Mouse (Mus musculus): Measurements from ENCODE around the gene 1700029F12Rik. TPM values are rescaled to one million over a fixed set of nuclear protein-coding genes. Genes with fewer than 3 reads are reported as not detected.

The 1700029F12Rik gene
- 0.09 TPM in 1 of 2 replicates, not detected in the other for polyA plus RNA-seq (2012; rRNA removed)

GRCm38 (mm10) chr13:97034262-97034661 is at the start of gene 1700029F12Rik:
Gene 1700029F12Rik, minus strand, starts transcription at chr13:97034362.
- no peaks in the 10 kb centered on the region for H3K36me3 ChIP-seq (ENCODE audit: control insufficient read depth, insufficient read depth, low read length)
- no peak for TF ChIP-seq CTCF (IDR thresholded peaks at IDR 0.05; ENCODE audit: extremely low read depth, insufficient read depth, insufficient read length, insufficient replicate concordance)
- no peak for TF ChIP-seq POLR2A (IDR thresholded peaks at IDR 0.05; ENCODE audit: low read depth, low read length)
- no peak for DNase-seq (ENCODE audit: low read depth in 1 of 2, low spot score in 2 of 2)
- H3K27ac ChIP-seq (ENCODE audit: insufficient read depth, low read length): no peak within 1 kb of the TSS
- H3K27me3 ChIP-seq (ENCODE audit: control insufficient read depth, insufficient read depth, low read length): no peaks in the 10 kb centered on the region
- H3K4me1 ChIP-seq (ENCODE audit: control insufficient read depth, insufficient read depth, insufficient read length): no peaks in the 10 kb centered on the region
- no peak within 1 kb of the TSS for H3K4me3 ChIP-seq (ENCODE audit: extremely low read depth, insufficient read depth, insufficient read length)
- WGBS: 83% methylated on average over 2 of the region's 2 CpGs

- no peak overlapping the region for H3K27ac ChIP-seq (ENCODE audit: insufficient read depth, low read length)
Observed at GRCm38 (mm10) chr13:97082432-97082831, 48.3 kb upstream of the 1700029F12Rik start.

GRCm38 (mm10) chr13:97080615-97081014 is 46.5 kb upstream of the 1700029F12Rik start:
- WGBS: 92% methylated on average over 3 of the region's 3 CpGs
- TF ChIP-seq CTCF (IDR thresholded peaks at IDR 0.05; ENCODE audit: extremely low read depth, insufficient read depth, insufficient read length, insufficient replicate concordance) (no peak), POLR2A (IDR thresholded peaks at IDR 0.05; ENCODE audit: low read depth, low read length) (no peak)
- no peak for DNase-seq (ENCODE audit: low read depth in 1 of 2, low spot score in 2 of 2)
- Histone ChIP-seq H3K27me3 (ENCODE audit: control insufficient read depth, insufficient read depth, low read length) (no peaks in the 10 kb centered on the region; the same call in 1 of the 2 replicates), H3K36me3 (ENCODE audit: control insufficient read depth, insufficient read depth, low read length) (no peaks in the 10 kb centered on the region), H3K27ac (ENCODE audit: insufficient read depth, low read length) (no peak overlapping the region), H3K4me3 (ENCODE audit: extremely low read depth, insufficient read depth, insufficient read length) (no peak overlapping the region), H3K4me1 (ENCODE audit: control insufficient read depth, insufficient read depth, insufficient read length) (no peaks in the 10 kb centered on the region)

More at GRCm38 (mm10) chr13:97082432-97082831, 48.3 kb upstream of the 1700029F12Rik start:
- Histone ChIP-seq H3K4me1 (ENCODE audit: control insufficient read depth, insufficient read depth, insufficient read length) (no peaks in the 10 kb centered on the region), H3K4me3 (ENCODE audit: extremely low read depth, insufficient read depth, insufficient read length) (no peak overlapping the region), H3K27me3 (ENCODE audit: control insufficient read depth, insufficient read depth, low read length) (no peaks in the 10 kb centered on the region), H3K36me3 (ENCODE audit: control insufficient read depth, insufficient read depth, low read length) (no peaks in the 10 kb centered on the region)
- 88% methylated on average over 7 of the region's 7 CpGs for WGBS
- no peak for TF ChIP-seq CTCF (IDR thresholded peaks at IDR 0.05; ENCODE audit: extremely low read depth, insufficient read depth, insufficient read length, insufficient replicate concordance)
- TF ChIP-seq POLR2A (IDR thresholded peaks at IDR 0.05; ENCODE audit: low read depth, low read length): no peak
- no peak for DNase-seq (ENCODE audit: low read depth in 1 of 2, low spot score in 2 of 2)

- Histone ChIP-seq H3K27ac (ENCODE audit: insufficient read depth, low read length) (no peak overlapping the region), H3K36me3 (ENCODE audit: control insufficient read depth, insufficient read depth, low read length) (no peaks in the 10 kb centered on the region), H3K4me1 (ENCODE audit: control insufficient read depth, insufficient read depth, insufficient read length) (no peaks in the 10 kb centered on the region), H3K4me3 (ENCODE audit: extremely low read depth, insufficient read depth, insufficient read length) (no peak overlapping the region), H3K27me3 (ENCODE audit: control insufficient read depth, insufficient read depth, low read length) (no peaks in the 10 kb centered on the region; the same call in 1 of the 2 replicates)
- no peak for TF ChIP-seq POLR2A (IDR thresholded peaks at IDR 0.05; ENCODE audit: low read depth, low read length)
- TF ChIP-seq CTCF (IDR thresholded peaks at IDR 0.05; ENCODE audit: extremely low read depth, insufficient read depth, insufficient read length, insufficient replicate concordance): no peak
- DNase-seq (ENCODE audit: low read depth in 1 of 2, low spot score in 2 of 2): no peak
- 86% methylated on average over 2 of the region's 2 CpGs for WGBS
Observed at GRCm38 (mm10) chr13:97080201-97080600, 46.0 kb upstream of the 1700029F12Rik start.

GRCm38 (mm10) chr13:97077556-97077955 is 43.4 kb upstream of the 1700029F12Rik start:
- TF ChIP-seq POLR2A (IDR thresholded peaks at IDR 0.05; ENCODE audit: low read depth, low read length) (no peak), CTCF (IDR thresholded peaks at IDR 0.05; ENCODE audit: extremely low read depth, insufficient read depth, insufficient read length, insufficient replicate concordance) (no peak)
- Histone ChIP-seq H3K27me3 (ENCODE audit: control insufficient read depth, insufficient read depth, low read length) (peaks cover 4% of the 10 kb centered on the region; the same call in 1 of the 2 replicates), H3K4me3 (ENCODE audit: extremely low read depth, insufficient read depth, insufficient read length) (no peak overlapping the region), H3K36me3 (ENCODE audit: control insufficient read depth, insufficient read depth, low read length) (no peaks in the 10 kb centered on the region), H3K4me1 (ENCODE audit: control insufficient read depth, insufficient read depth, insufficient read length) (no peaks in the 10 kb centered on the region), H3K27ac (ENCODE audit: insufficient read depth, low read length) (no peak overlapping the region)
- WGBS: 87% methylated on average over 2 of the region's 2 CpGs
- DNase-seq (ENCODE audit: low read depth in 1 of 2, low spot score in 2 of 2): no peak

- Histone ChIP-seq H3K27ac (ENCODE audit: insufficient read depth, low read length) (no peak overlapping the region), H3K4me1 (ENCODE audit: control insufficient read depth, insufficient read depth, insufficient read length) (no peaks in the 10 kb centered on the region; the same call in 1 of the 2 replicates), H3K27me3 (ENCODE audit: control insufficient read depth, insufficient read depth, low read length) (peaks cover 14% of the 10 kb centered on the region), H3K36me3 (ENCODE audit: control insufficient read depth, insufficient read depth, low read length) (no peaks in the 10 kb centered on the region), H3K4me3 (ENCODE audit: extremely low read depth, insufficient read depth, insufficient read length) (no peak overlapping the region)
- no peak for TF ChIP-seq POLR2A (IDR thresholded peaks at IDR 0.05; ENCODE audit: low read depth, low read length)
- TF ChIP-seq CTCF (IDR thresholded peaks at IDR 0.05; ENCODE audit: extremely low read depth, insufficient read depth, insufficient read length, insufficient replicate concordance): no peak
- DNase-seq (ENCODE audit: low read depth in 1 of 2, low spot score in 2 of 2): no peak
- WGBS: 57% methylated on average over 1 of the region's 1 CpGs
Observed at GRCm38 (mm10) chr13:97073497-97073896, 39.3 kb upstream of the 1700029F12Rik start.

- Histone ChIP-seq H3K4me1 (ENCODE audit: control insufficient read depth, insufficient read depth, insufficient read length) (no peaks in the 10 kb centered on the region; the same call in 1 of the 2 replicates), H3K4me3 (ENCODE audit: extremely low read depth, insufficient read depth, insufficient read length) (peak overlapping the region; percentile 43), H3K36me3 (ENCODE audit: control insufficient read depth, insufficient read depth, low read length) (no peaks in the 10 kb centered on the region), H3K27ac (ENCODE audit: insufficient read depth, low read length) (no peak overlapping the region), H3K27me3 (ENCODE audit: control insufficient read depth, insufficient read depth, low read length) (peaks cover 14% of the 10 kb centered on the region)
- WGBS: 4% methylated on average over 56 of the region's 76 CpGs
- DNase-seq (ENCODE audit: low read depth in 1 of 2, low spot score in 2 of 2): no peak
- no peak for TF ChIP-seq POLR2A (IDR thresholded peaks at IDR 0.05; ENCODE audit: low read depth, low read length)
- TF ChIP-seq CTCF (IDR thresholded peaks at IDR 0.05; ENCODE audit: extremely low read depth, insufficient read depth, insufficient read length, insufficient replicate concordance): no peak
Observed at GRCm38 (mm10) chr13:97071626-97072241, 37.6 kb upstream of the 1700029F12Rik start.

Data from spleen, adult 2 months (tissue).